Mouse (Mus musculus): ENCODE measurements around the gene Mark4.

The Mark4 gene

GRCm38 (mm10) chr7:19469404-19469803, 10.8 kb upstream of the Mark4 start:
- no peak for DNase-seq

- no peak for DNase-seq
These were observed 9.7 kb upstream of the Mark4 start for GRCm38 (mm10) chr7:19468279-19468678.

- DNase-seq = no peak
These were observed 9.0 kb upstream of the Mark4 start for GRCm38 (mm10) chr7:19467638-19468037.

GRCm38 (mm10) chr7:19466602-19467145, 8.1 kb upstream of the Mark4 start:
- no peak for DNase-seq

GRCm38 (mm10) chr7:19464367-19465307, 6.0 kb upstream of the Mark4 start:
- DNase-seq = no peak

- DNase-seq = no peak
These were observed 4.3 kb upstream of the Mark4 start, which contains the start of gene Exoc3l2 for GRCm38 (mm10) chr7:19462884-19463381. Exoc3l2 (plus strand) TSS chr7:19463331.

GRCm38 (mm10) chr7:19462443-19462842, 3.8 kb upstream of the Mark4 start:
- no peak for DNase-seq

GRCm38 (mm10) chr7:19461488-19461887, 2.9 kb upstream of the Mark4 start:
- DNase-seq = peak; percentile 52 to 69

- DNase-seq = no peak
These were observed 1.9 kb upstream of the Mark4 start for GRCm38 (mm10) chr7:19460500-19460899.

- DNase-seq = no peak
These were observed 686 bp upstream of the Mark4 start for GRCm38 (mm10) chr7:19459144-19459870.

- peak; percentile 79 to 85 for DNase-seq
These were observed 542 bp downstream of the Mark4 start for GRCm38 (mm10) chr7:19458072-19458486.

GRCm38 (mm10) chr7:19457414-19458071, 1.1 kb downstream of the Mark4 start:
- DNase-seq = no peak

GRCm38 (mm10) chr7:19456628-19457027, 2.0 kb downstream of the Mark4 start:
- no peak for DNase-seq

- DNase-seq = no peak
These were observed 2.7 kb downstream of the Mark4 start for GRCm38 (mm10) chr7:19455819-19456495.

GRCm38 (mm10) chr7:19455186-19455585, 3.4 kb downstream of the Mark4 start:
- no peak for DNase-seq

GRCm38 (mm10) chr7:19449165-19449564, 9.5 kb downstream of the Mark4 start:
- DNase-seq = no peak

- no peak for DNase-seq
These were observed 10.9 kb downstream of the Mark4 start for GRCm38 (mm10) chr7:19447689-19448088.

GRCm38 (mm10) chr7:19444801-19445200, 13.8 kb downstream of the Mark4 start:
- no peak for DNase-seq

GRCm38 (mm10) chr7:19443344-19443743, 15.3 kb downstream of the Mark4 start:
- peak; percentile 52 to 71 for DNase-seq

GRCm38 (mm10) chr7:19441448-19442091, 17.1 kb downstream of the Mark4 start:
- no peak for DNase-seq

GRCm38 (mm10) chr7:19437048-19437447, 21.6 kb downstream of the Mark4 start:
- DNase-seq = no peak

- no peak for DNase-seq
These were observed 22.3 kb downstream of the Mark4 start for GRCm38 (mm10) chr7:19436276-19436675.
